Mouse (Mus musculus): ENCODE results near the gene Ftl1.
A peak's percentile ranks its signal among the peaks of the same experiment; 100 is the strongest.
"Not testable (repeated sequence)": the region's sequence is repeated elsewhere in the genome, so short reads cannot be mapped to it uniquely, and the experiment has no call there.

Gene Ftl1

GRCm38 (mm10) chr7:45459564-45460140 lies at the start of gene Ftl1:
Gene Ftl1, minus strand, starts transcription at chr7:45459884.
- DNase-seq (ENCODE audit: low spot score in 2 of 2), result peak; percentile 95 to 98

DNA sequence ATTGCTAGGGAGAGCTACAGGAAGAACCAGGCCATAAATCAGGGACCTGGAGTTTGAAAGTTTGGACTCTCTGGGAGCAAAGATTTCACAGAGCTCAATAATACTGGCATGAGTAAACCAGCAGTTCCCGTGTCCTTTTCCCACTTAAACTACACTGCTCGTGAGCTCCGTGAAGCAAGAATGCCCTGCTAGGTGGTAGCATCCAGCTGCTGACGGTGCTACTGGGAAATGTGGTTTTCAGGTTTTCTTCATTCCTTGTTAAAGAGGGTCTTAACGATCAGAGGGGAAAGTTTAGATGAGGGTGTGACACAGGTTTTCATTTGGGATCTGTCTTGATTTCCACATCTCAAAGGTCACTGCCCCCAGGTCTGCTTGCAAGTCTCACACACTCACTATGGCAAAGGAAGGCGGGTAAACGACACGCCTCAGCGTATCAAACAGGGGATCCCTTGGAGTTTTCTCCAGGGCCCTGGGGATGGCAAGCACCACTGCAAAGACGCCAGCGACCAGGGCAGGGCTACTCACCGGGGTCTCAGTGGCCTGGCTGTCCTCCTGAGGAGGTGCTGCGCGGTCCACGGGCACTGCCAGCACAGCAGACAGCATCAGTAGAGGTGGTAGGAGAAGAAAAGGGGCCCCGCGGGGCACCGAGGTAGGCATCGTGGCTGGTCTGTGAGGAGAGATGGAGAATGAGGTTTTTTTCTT lies 49.6 kb upstream of the Ftl1 start:
- DNase-seq (ENCODE audit: low spot score in 2 of 2), result no peak

- no peak for DNase-seq (ENCODE audit: low spot score in 2 of 2)
These were observed 48.9 kb upstream of the Ftl1 start for GRCm38 (mm10) chr7:45508561-45508960.

DNA sequence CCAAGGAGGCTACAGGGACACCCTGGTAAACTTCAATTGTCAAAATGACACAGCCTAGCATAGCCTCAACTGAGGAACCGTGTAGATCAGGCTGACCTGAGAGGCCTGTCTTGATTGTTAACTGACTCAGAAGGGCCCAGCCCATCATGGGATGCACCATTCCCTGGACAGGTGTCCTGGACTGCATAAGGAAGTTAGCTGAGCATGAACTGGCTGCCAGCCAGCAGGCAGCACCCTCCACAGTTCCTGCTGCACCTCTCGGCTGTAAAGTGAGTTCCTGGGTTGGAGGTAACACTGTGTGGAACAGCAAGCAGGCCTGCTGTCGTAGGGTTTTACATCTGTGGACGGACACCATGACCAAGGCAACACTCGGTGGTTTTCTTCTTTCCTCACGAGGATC lies 47.9 kb upstream of the Ftl1 start:
- DNase-seq (ENCODE audit: low spot score in 2 of 2), result no peak

DNA sequence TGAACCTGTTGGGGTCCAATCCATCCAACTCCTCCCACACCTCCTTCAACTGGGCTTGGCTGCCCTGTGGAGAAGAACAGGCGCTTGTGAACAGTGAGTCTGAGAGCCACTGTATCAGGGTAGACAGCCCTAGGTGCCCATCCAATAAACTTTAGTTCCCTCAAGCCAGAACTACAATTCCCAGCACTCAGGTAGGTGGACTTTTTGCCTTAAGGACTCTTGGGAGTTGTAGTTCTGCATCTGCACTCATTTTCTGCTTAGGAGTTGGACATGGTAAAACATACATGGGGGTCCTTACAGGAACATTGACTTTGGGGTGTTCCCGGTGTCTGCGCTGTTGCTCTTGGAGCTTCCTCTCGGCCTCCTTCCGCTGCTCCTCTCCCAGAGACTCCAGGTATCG lies 38.7 kb upstream of the Ftl1 start:
- no peak for DNase-seq (ENCODE audit: low spot score in 2 of 2)

- no peak for DNase-seq (ENCODE audit: low spot score in 2 of 2)
These were observed 34.9 kb upstream of the Ftl1 start for GRCm38 (mm10) chr7:45494548-45494947.

DNA sequence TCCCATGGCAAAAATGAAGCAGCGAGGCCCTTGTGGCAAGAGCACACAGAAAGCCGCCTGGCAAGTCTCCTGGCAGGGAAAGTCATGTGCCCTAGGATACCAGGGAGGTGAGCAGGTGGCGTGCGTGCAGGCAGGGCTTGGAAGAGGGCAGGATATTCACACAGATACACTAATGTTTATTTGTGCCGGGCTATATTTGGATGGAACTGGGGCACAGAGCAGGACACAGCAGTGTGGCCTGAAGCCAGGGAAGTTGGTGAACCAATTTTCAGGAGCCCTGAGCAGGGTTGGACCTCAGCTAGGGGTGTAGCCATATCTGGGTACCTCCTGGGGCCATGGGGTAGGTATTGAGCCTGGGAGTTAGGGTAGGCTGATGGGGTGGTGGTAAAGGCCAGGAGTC lies 33.3 kb upstream of the Ftl1 start:
- no peak for DNase-seq (ENCODE audit: low spot score in 2 of 2)

GRCm38 (mm10) chr7:45492225-45492844 lies 32.7 kb upstream of the Ftl1 start:
- no peak for DNase-seq (ENCODE audit: low spot score in 2 of 2)

DNA sequence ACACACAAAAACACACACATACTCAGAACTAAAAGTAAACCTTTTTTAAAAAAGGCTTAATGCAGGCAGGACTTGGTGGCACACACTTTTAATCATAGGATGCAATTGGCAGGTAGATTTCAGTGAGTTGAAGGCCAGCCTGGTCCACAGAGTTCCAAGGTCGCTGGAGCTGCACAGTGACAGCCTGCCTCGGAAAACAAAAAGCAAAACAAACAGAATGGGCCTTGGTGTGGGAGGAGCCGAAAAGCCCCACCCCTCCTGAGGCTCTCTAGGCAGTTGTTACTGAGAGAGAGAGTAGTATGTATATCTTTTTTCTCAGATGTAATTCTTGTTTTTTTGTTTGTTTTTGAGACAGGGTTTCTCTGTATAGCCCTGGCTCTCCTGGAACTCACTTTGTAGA lies 31.6 kb upstream of the Ftl1 start:
- DNase-seq (ENCODE audit: low spot score in 2 of 2), result no peak

- no peak for DNase-seq (ENCODE audit: low spot score in 2 of 2)
These were observed 31.1 kb upstream of the Ftl1 start for GRCm38 (mm10) chr7:45490822-45491221.

DNA sequence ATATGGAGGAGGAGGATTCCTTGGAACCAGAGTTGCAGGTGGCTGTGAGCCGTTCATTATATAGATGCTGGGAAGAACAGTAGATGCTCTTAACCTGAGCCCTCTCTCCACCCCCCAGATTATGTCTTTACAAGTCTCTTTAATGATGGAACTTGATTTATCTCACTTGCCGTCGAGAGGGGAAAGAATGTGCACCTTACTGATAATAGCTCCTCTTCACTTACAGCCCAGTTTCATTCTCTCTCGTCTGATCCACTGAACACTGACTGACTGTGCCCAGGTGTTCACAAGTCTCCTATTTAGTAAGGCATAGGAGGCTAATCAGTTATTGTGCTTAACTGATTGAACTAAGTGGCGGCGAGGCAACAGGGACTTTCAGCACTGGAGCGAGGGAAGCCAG lies 29.9 kb upstream of the Ftl1 start:
- DNase-seq (ENCODE audit: low spot score in 2 of 2), result no peak

GRCm38 (mm10) chr7:45488293-45489204 lies 28.9 kb upstream of the Ftl1 start, which contains the start of gene Dhdh:
Gene Dhdh, minus strand, starts transcription at chr7:45488805.
- peak in 1 of 2 experiments; percentile 44 for DNase-seq (ENCODE audit: low spot score in 2 of 2)

DNA sequence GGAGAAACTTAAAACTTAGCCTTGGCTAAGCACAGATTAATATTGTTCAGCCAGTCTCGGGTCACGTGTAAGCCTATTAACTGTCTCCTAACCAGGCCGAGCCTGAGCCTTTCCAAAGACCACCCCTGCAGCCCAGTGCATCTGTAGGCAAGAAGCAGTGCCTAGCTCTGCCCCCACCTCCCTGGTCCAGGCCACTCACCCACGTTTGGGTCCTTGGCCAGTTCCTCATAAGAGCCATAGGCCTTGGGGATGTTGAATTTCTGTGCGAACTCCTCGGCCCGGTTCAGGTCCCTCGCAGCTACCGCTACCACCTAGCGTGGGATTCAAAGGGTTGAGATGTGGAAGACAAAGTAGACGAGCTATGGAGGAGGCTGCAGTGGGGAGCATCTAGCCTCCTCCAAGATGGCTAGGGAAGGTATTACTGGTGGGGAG lies 28.2 kb upstream of the Ftl1 start:
- no peak for DNase-seq (ENCODE audit: low spot score in 2 of 2)

- DNase-seq (ENCODE audit: low spot score in 2 of 2), result no peak
These were observed 27.2 kb upstream of the Ftl1 start, which contains the start of gene Gm45808 for GRCm38 (mm10) chr7:45486761-45487415. Gene Gm45808, minus strand, starts transcription at chr7:45486811.

DNA sequence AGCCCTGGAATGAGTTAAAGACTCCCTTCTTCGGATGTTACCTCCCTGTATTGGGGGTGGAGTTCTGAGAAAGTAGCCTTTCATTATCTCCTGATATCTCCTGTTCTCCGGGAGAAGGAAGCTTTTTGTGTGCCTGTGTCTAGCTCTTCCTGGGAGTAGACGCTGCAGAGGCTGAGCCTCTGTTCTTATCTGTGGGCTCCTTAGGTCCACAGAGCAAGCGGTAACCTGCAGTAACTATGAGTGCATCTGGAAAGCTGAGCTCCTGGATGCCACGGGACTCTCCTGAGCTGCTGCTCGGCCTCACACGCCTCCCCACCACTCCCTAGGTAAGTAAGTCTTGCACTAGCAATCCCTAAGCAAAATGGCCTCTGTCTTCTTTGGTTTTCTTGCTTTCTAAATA lies 26.5 kb upstream of the Ftl1 start:
- DNase-seq (ENCODE audit: low spot score in 2 of 2), result no peak

- not testable (repeated sequence) for DNase-seq (ENCODE audit: low spot score in 2 of 2)
These were observed 25.3 kb upstream of the Ftl1 start for GRCm38 (mm10) chr7:45484985-45485384.

DNA sequence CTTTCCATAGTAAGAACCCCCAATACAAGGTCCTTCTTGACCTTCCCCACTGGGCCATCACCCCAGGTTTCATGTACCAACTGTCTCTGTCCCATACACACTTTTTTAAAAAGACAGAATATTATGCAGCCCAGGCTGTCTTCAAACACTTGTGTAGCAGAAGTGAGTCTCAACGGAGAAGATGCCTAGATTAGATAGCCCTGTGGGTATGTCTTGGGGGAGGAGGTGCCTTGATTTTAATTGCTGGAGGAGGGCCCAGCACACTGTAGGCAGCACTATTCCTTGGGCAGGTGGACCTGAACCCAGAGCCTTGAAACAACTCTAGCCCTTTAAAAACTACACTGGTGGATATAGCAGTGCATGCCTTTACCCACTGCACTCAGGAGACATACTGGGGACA lies 22.5 kb upstream of the Ftl1 start:
- no peak for DNase-seq (ENCODE audit: low spot score in 2 of 2)

- DNase-seq (ENCODE audit: low spot score in 2 of 2), result peak in 1 of 2 experiments; percentile 77
These were observed 21.8 kb upstream of the Ftl1 start, which contains the start of gene Tulp2 for GRCm38 (mm10) chr7:45481374-45481927. Gene Tulp2, plus strand, starts transcription at chr7:45481877.

DNA sequence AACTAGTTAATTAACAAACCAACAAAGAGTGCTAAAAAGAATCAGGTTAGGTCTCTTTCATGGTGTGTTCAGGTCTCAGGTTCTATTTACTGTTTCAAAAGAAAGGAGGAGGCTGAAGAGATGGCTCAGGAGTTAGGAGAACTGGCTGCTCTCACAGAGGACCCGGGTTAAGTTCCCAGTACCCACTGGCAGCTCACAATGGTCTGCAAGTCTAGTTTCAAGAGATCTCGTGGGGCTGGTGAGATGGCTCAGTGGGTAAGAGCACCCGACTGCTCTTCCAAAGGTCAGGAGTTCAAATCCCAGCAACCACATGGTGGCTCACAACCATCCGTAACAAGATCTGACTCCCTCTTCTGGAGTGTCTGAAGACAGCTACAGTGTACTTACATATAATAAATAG lies 20.6 kb upstream of the Ftl1 start:
- not testable (repeated sequence) for DNase-seq (ENCODE audit: low spot score in 2 of 2)

GRCm38 (mm10) chr7:45478774-45479173 lies 19.1 kb upstream of the Ftl1 start:
- no peak for DNase-seq (ENCODE audit: low spot score in 2 of 2)

- peak in 1 of 2 experiments; percentile 62 for DNase-seq (ENCODE audit: low spot score in 2 of 2)
These were observed 17.3 kb upstream of the Ftl1 start for GRCm38 (mm10) chr7:45477003-45477402.

Measured in left cerebral cortex, adult 9 months (tissue).